Mouse (Mus musculus): ENCODE data around the gene Kmt2d. TPM values are rescaled to one million over a fixed set of nuclear protein-coding genes. Genes with fewer than 3 reads are reported as not detected.
"Not testable (repeated sequence)": the region's sequence is repeated elsewhere in the genome, so short reads cannot be mapped to it uniquely, and the experiment has no call there.

Gene Kmt2d
- total RNA-seq, 4 experiments from 2014 or later: 61.7 to 114 (median 71.8) TPM

GRCm38 (mm10) chr15:98830736-98831683, 40.0 kb downstream of the Kmt2d start, which contains the start of gene Prkag1:
Gene Prkag1 (minus strand): TSS chr15:98831521.
- peak; percentile 94 for DNase-seq

GRCm38 (mm10) chr15:98827611-98828011, 43.4 kb downstream of the Kmt2d start:
- no peak for DNase-seq

- DNase-seq: no peak
Measured at GRCm38 (mm10) chr15:98823434-98823833, 47.6 kb downstream of the Kmt2d start.

GRCm38 (mm10) chr15:98822147-98822546, 48.9 kb downstream of the Kmt2d start:
- no peak for DNase-seq

- no peak for DNase-seq
Measured at GRCm38 (mm10) chr15:98821403-98821802, 49.6 kb downstream of the Kmt2d start.

GRCm38 (mm10) chr15:98820937-98821336, 50.1 kb downstream of the Kmt2d start:
- no peak for DNase-seq

- no peak for DNase-seq
Measured at GRCm38 (mm10) chr15:98818171-98818570, 52.8 kb downstream of the Kmt2d start.

GRCm38 (mm10) chr15:98812741-98813424, 58.1 kb downstream of the Kmt2d start:
- DNase-seq: no peak

GRCm38 (mm10) chr15:98810212-98810611, 60.8 kb downstream of the Kmt2d start:
- not testable (repeated sequence) for DNase-seq

- DNase-seq: no peak
Measured at GRCm38 (mm10) chr15:98809390-98809789, 61.6 kb downstream of the Kmt2d start, which contains the start of gene Ddn. Gene Ddn (minus strand): TSS chr15:98809490.

GRCm38 (mm10) chr15:98808651-98809134, 62.3 kb downstream of the Kmt2d start:
- DNase-seq: no peak

GRCm38 (mm10) chr15:98807895-98808650, 62.9 kb downstream of the Kmt2d start:
- DNase-seq: peak; percentile 48

GRCm38 (mm10) chr15:98806809-98807770, 63.9 kb downstream of the Kmt2d start:
- no peak for DNase-seq

GRCm38 (mm10) chr15:98806071-98806808, 64.8 kb downstream of the Kmt2d start:
- no peak for DNase-seq

GRCm38 (mm10) chr15:98805324-98806040, 65.5 kb downstream of the Kmt2d start:
- DNase-seq: no peak

GRCm38 (mm10) chr15:98804054-98804453, 67.0 kb downstream of the Kmt2d start:
- peak; percentile 69 for DNase-seq

- DNase-seq: no peak
Measured at GRCm38 (mm10) chr15:98802926-98803325, 68.1 kb downstream of the Kmt2d start.

GRCm38 (mm10) chr15:98799396-98799795, 71.6 kb downstream of the Kmt2d start:
- DNase-seq: no peak

- no peak for DNase-seq
Measured at GRCm38 (mm10) chr15:98798903-98799302, 72.1 kb downstream of the Kmt2d start.

Measured in adrenal gland, adult 8-10 months (tissue).